Mouse (Mus musculus) forebrain, postnatal 0 days (tissue): ENCODE data around the gene Mblac1. TPM values are rescaled to one million over a fixed set of nuclear protein-coding genes. Genes with fewer than 3 reads are reported as not detected.

Experiments
- ATAC-seq: fragments of 200-750 bp; cut with Nextera tagmentation; 2 replicates; pipeline ENCODE4 v1.8.0; 2017; ENCODE audit warnings: mild to moderate bottlenecking, moderate library complexity
- DNase-seq: peaks from one replicate; pipeline ENCODE4 v3.0.0-alpha.2; 2015
- H3K27ac ChIP-seq: fragments of 300-500 bp; sonication (generic); 2 replicates; pipeline ENCODE4 v1.5.1; 2014; ENCODE audit warnings: low read depth, mild to moderate bottlenecking, antibody characterized with exemption, low read length, moderate library complexity, mixed read lengths
- H3K27me3 ChIP-seq: fragments of 300-500 bp; sonication (generic); 2 replicates; pipeline ENCODE4 v1.6.1; 2014; ENCODE audit warnings: mild to moderate bottlenecking, low read length, mixed read lengths; ENCODE audit not compliant: insufficient read depth
- H3K36me3 ChIP-seq: fragments of 300-500 bp; sonication (generic); 2 replicates; pipeline ENCODE4 v1.6.1; 2014; ENCODE audit warnings: mild to moderate bottlenecking, moderate library complexity; ENCODE audit not compliant: insufficient read depth
- H3K4me1 ChIP-seq: fragments of 300-500 bp; sonication (generic); 2 replicates; pipeline ENCODE4 v1.6.1; 2014; ENCODE audit warnings: antibody characterized with exemption; ENCODE audit not compliant: insufficient read depth
- H3K4me2 ChIP-seq: fragments of 300-500 bp; sonication (generic); 2 replicates; pipeline ENCODE4 v1.6.1; 2014; ENCODE audit warnings: low read depth, mild to moderate bottlenecking, moderate library complexity
- H3K4me3 ChIP-seq: fragments of 300-500 bp; sonication (generic); 2 replicates; pipeline ENCODE4 v1.5.1; 2014; ENCODE audit warnings: low read depth, low read length, mixed read lengths
- H3K9ac ChIP-seq: fragments of 300-500 bp; sonication (generic); 2 replicates; pipeline ENCODE4 v1.6.1; 2014; ENCODE audit warnings: mild to moderate bottlenecking
- H3K9me3 ChIP-seq: fragments of 300-500 bp; sonication (generic); 2 replicates; pipeline ENCODE4 v1.6.1; 2016; ENCODE audit warnings: low read length
- CTCF ChIP-seq: sonication (generic); IDR thresholded peaks from 2 replicates; pipeline ENCODE4 v1.5.1; 2016; ENCODE audit warnings: antibody characterized with exemption, control low read depth, low read depth
- WGBS: fragments of 180-500 bp; shearing (Covaris S2); extraction: QIAGEN DNeasy Blood & Tissue Kit; methylation state at CpG from one replicate; pipeline ENCODE4 v1.1.7; 2014; 5-methylcytosine and 5-hydroxymethylcytosine counted together
- microRNA counts: library from miRNA; unstranded; fragments of <30 nt; microRNA quantifications from one replicate; lab custom pipeline; 2015
- microRNA-seq, 2 experiments: library from miRNA; unstranded; fragments of <30 nt; microRNA quantifications; one replicate each; pipeline ENCODE4; 2016
- polyA plus RNA-seq: library from polyadenylated mRNA; unstranded; fragments of >200 nt; fragmentation: Nextera tagmentation; extraction: Ambion mirVana; gene quantifications from 2 replicates; pipeline ENCODE4 v1.2.1, GENCODE M21; 2015
- total RNA-seq: library from RNA; depleted of rRNA; stranded (reverse); fragments of >200 nt; gene quantifications from 2 replicates; pipeline ENCODE4 v1.2.3, GENCODE M21; 2014; rRNA removed

Gene Mblac1
- total and polyA plus RNA-seq, 2 experiments from 2014 or later = 9.9 to 11.0 TPM

- DNase-seq (no peak), ATAC-seq (no peak)
- no peak overlapping the region for H3K4me3 ChIP-seq
- no peaks in the 10 kb centered on the region for H3K9me3 ChIP-seq
- H3K36me3 ChIP-seq = no peaks in the 10 kb centered on the region
- H3K27me3 ChIP-seq = no peaks in the 10 kb centered on the region
- WGBS = 98% methylated on average over 3 of the region's 3 CpGs
- TF ChIP-seq CTCF = no peak
- no peak overlapping the region for H3K9ac ChIP-seq
- no peak overlapping the region for H3K27ac ChIP-seq
- no peaks in the 10 kb centered on the region for H3K4me1 ChIP-seq
- H3K4me2 ChIP-seq = no peak overlapping the region
These were observed 35.4 kb downstream of the Mblac1 start for GRCm38 (mm10) chr5:138229511-138229910.

DNA sequence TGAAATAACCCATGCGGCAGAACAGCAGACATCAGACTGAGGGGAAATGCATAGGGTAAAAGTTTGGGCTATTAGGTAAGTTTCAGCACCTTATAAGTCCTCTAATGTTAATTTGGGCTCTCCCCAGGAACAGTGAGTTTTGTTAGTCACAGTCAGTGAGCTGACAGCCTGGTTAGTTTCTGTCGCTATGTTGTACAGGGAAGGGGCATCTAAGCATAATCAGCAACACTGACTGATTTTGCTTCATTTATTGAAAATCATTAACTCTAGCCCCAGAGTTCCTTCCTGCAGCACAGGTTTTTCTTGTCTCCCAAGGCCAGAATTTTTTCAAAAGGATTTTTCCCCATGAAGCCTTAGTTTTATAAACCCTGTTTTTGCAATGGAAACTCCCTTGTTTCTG lies 39.7 kb downstream of the Mblac1 start:
- DNase-seq (no peak), ATAC-seq (no peak)
- Histone ChIP-seq H3K27ac (no peak overlapping the region), H3K9me3 (no peaks in the 10 kb centered on the region), H3K4me3 (no peak overlapping the region), H3K9ac (no peak overlapping the region), H3K4me1 (no peaks in the 10 kb centered on the region), H3K36me3 (no peaks in the 10 kb centered on the region), H3K4me2 (no peak overlapping the region), H3K27me3 (no peaks in the 10 kb centered on the region)
- no peak for TF ChIP-seq CTCF
- WGBS = 83% methylated on average over 2 of the region's 2 CpGs

- H3K4me1 ChIP-seq = no peaks in the 10 kb centered on the region
- no peak overlapping the region for H3K9ac ChIP-seq
- DNase-seq = no peak
- no peak for ATAC-seq
- H3K4me2 ChIP-seq = no peak overlapping the region
- H3K4me3 ChIP-seq = no peak overlapping the region
- no peak overlapping the region for H3K27ac ChIP-seq
- no peaks in the 10 kb centered on the region for H3K36me3 ChIP-seq
- H3K27me3 ChIP-seq = no peaks in the 10 kb centered on the region
- TF ChIP-seq CTCF = no peak
- no peaks in the 10 kb centered on the region for H3K9me3 ChIP-seq
These were observed 40.1 kb downstream of the Mblac1 start for GRCm38 (mm10) chr5:138234224-138234623.

- no peak for ATAC-seq
- TF ChIP-seq CTCF = no peak
- no peaks in the 10 kb centered on the region for H3K9me3 ChIP-seq
- no peaks in the 10 kb centered on the region for H3K4me1 ChIP-seq
- H3K36me3 ChIP-seq = no peaks in the 10 kb centered on the region
- no peak overlapping the region for H3K9ac ChIP-seq
- DNase-seq = no peak
- H3K27me3 ChIP-seq = no peaks in the 10 kb centered on the region
- no peak overlapping the region for H3K27ac ChIP-seq
- H3K4me2 ChIP-seq = no peak overlapping the region
- no peak overlapping the region for H3K4me3 ChIP-seq
- 61% methylated on average over 2 of the region's 2 CpGs for WGBS
These were observed 47.4 kb downstream of the Mblac1 start for GRCm38 (mm10) chr5:138241511-138241910.

MicroRNAs within 50 kb of the gene (microRNA counts, 519-probe panel; counts per million panel counts)
- microRNA mmu-miR-106b (lab: Ali Mortazavi, UCI) = 5,308 counts per million, percentile 71 among the panel's probes with 10 or more counts
- 6,718 counts per million, percentile 88 among the panel's probes with 10 or more counts for microRNA mmu-miR-25 (lab: Ali Mortazavi, UCI)
- microRNA mmu-miR-93 (lab: Ali Mortazavi, UCI) = 5,388 counts per million, percentile 72 among the panel's probes with 10 or more counts

Small RNAs within 50 kb of the gene (microRNA-seq; reads per million reads assigned to microRNA genes)
- 5,311 to 7,704 reads per million in 2 experiments for gene Mir106b
- 427 to 463 reads per million in 2 experiments for gene Mir25
- gene Mir93 = 4,842 to 5,419 reads per million in 2 experiments

Other genes with a start within 250 kb of the Mblac1 start
- gene Gjc3, start 231.2 kb upstream of the Mblac1 start, total RNA-seq = 0.77 and 0.95 TPM in 2 replicates
- gene Gjc3, start 231.2 kb upstream of the Mblac1 start, polyA plus RNA-seq = 0.26 and 0.64 TPM in 2 replicates
- gene Azgp1, start 212.8 kb upstream of the Mblac1 start, total RNA-seq = 0.62 TPM in 1 of 2 replicates, not detected in the other
- gene Azgp1, start 212.8 kb upstream of the Mblac1 start, polyA plus RNA-seq = not detected in 2 replicates
- not detected in 2 replicates for gene Smok3a, start 173.1 kb upstream of the Mblac1 start, total RNA-seq
- gene Smok3a, start 173.1 kb upstream of the Mblac1 start, polyA plus RNA-seq = not detected in 2 replicates
- not detected in 2 replicates for gene Smok3b, start 172.9 kb upstream of the Mblac1 start, total RNA-seq
- gene Smok3b, start 172.9 kb upstream of the Mblac1 start, polyA plus RNA-seq = not detected in 2 replicates
- gene Smok3c, start 141.1 kb upstream of the Mblac1 start, total RNA-seq = not detected in 2 replicates
- gene Smok3c, start 141.1 kb upstream of the Mblac1 start, polyA plus RNA-seq = not detected in 2 replicates
- gene Zkscan1, start 109.2 kb upstream of the Mblac1 start, total RNA-seq = 45.3 and 59.6 TPM in 2 replicates
- 8.4 and 11.2 TPM in 2 replicates for gene Zkscan1, start 109.2 kb upstream of the Mblac1 start, polyA plus RNA-seq
- gene Zscan21, start 77.4 kb upstream of the Mblac1 start, total RNA-seq = 27.9 and 32.9 TPM in 2 replicates
- gene Zscan21, start 77.4 kb upstream of the Mblac1 start, polyA plus RNA-seq = 60.4 TPM in 2 replicates
- 13.6 and 13.8 TPM in 2 replicates for gene Zfp113, start 38.6 kb upstream of the Mblac1 start, total RNA-seq
- 6.0 and 10.7 TPM in 2 replicates for gene Zfp113, start 38.6 kb upstream of the Mblac1 start, polyA plus RNA-seq
- 47.0 and 51.7 TPM in 2 replicates for gene Cops6, start 33.2 kb upstream of the Mblac1 start, total RNA-seq
- 255 and 265 TPM in 2 replicates for gene Cops6, start 33.2 kb upstream of the Mblac1 start, polyA plus RNA-seq
- gene Ap4m1, start 22.3 kb upstream of the Mblac1 start, total RNA-seq = 56.8 and 57.0 TPM in 2 replicates
- gene Ap4m1, start 22.3 kb upstream of the Mblac1 start, polyA plus RNA-seq = 11.1 and 16.4 TPM in 2 replicates
- 57.9 and 62.4 TPM in 2 replicates for gene Mcm7, start 21.9 kb upstream of the Mblac1 start, total RNA-seq
- gene Mcm7, start 21.9 kb upstream of the Mblac1 start, polyA plus RNA-seq = 64.9 and 69.9 TPM in 2 replicates
- gene Taf6, start 6.9 kb upstream of the Mblac1 start, total RNA-seq = 47.6 and 55.9 TPM in 2 replicates
- gene Taf6, start 6.9 kb upstream of the Mblac1 start, polyA plus RNA-seq = 44.2 and 49.8 TPM in 2 replicates
- gene Cnpy4, start 6.8 kb upstream of the Mblac1 start, total RNA-seq = 14.2 and 18.0 TPM in 2 replicates
- gene Cnpy4, start 6.8 kb upstream of the Mblac1 start, polyA plus RNA-seq = 18.8 and 18.9 TPM in 2 replicates
- gene Nxpe5, start 31.6 kb downstream of the Mblac1 start, total RNA-seq = not detected in 2 replicates
- gene Nxpe5, start 31.6 kb downstream of the Mblac1 start, polyA plus RNA-seq = not detected in 2 replicates
- gene Lamtor4, start 61.2 kb downstream of the Mblac1 start, total RNA-seq = 57.2 and 91.8 TPM in 2 replicates
- 90.9 and 112 TPM in 2 replicates for gene Lamtor4, start 61.2 kb downstream of the Mblac1 start, polyA plus RNA-seq
- 59.6 and 61.3 TPM in 2 replicates for gene BC037034, start 69.7 kb downstream of the Mblac1 start, total RNA-seq
- 14.2 and 16.1 TPM in 2 replicates for gene BC037034, start 69.7 kb downstream of the Mblac1 start, polyA plus RNA-seq
- gene Gal3st4, start 78.5 kb downstream of the Mblac1 start, total RNA-seq = 0.23 and 0.57 TPM in 2 replicates
- gene Gal3st4, start 78.5 kb downstream of the Mblac1 start, polyA plus RNA-seq = 1.1 and 1.5 TPM in 2 replicates
- gene Gm43720, start 85.6 kb downstream of the Mblac1 start, total RNA-seq = 0.31 and 0.33 TPM in 2 replicates
- gene Gm43720, start 85.6 kb downstream of the Mblac1 start, polyA plus RNA-seq = 0.04 TPM in 1 of 2 replicates, not detected in the other
- 145 and 170 TPM in 2 replicates for gene Gpc2, start 85.7 kb downstream of the Mblac1 start, total RNA-seq
- 54.2 and 62.0 TPM in 2 replicates for gene Gpc2, start 85.7 kb downstream of the Mblac1 start, polyA plus RNA-seq
- gene Stag3, start 85.9 kb downstream of the Mblac1 start, total RNA-seq = 12.0 and 16.9 TPM in 2 replicates
- gene Stag3, start 85.9 kb downstream of the Mblac1 start, polyA plus RNA-seq = 4.1 and 5.5 TPM in 2 replicates
- gene Pvrig, start 147.6 kb downstream of the Mblac1 start, total RNA-seq = not detected in 2 replicates
- gene Pvrig, start 147.6 kb downstream of the Mblac1 start, polyA plus RNA-seq = not detected in 2 replicates
- 46.9 and 67.6 TPM in 2 replicates for gene Zfp157, start 247.2 kb downstream of the Mblac1 start, total RNA-seq
- gene Zfp157, start 247.2 kb downstream of the Mblac1 start, polyA plus RNA-seq = 37.3 and 39.3 TPM in 2 replicates